In the genomic region with DNA sequence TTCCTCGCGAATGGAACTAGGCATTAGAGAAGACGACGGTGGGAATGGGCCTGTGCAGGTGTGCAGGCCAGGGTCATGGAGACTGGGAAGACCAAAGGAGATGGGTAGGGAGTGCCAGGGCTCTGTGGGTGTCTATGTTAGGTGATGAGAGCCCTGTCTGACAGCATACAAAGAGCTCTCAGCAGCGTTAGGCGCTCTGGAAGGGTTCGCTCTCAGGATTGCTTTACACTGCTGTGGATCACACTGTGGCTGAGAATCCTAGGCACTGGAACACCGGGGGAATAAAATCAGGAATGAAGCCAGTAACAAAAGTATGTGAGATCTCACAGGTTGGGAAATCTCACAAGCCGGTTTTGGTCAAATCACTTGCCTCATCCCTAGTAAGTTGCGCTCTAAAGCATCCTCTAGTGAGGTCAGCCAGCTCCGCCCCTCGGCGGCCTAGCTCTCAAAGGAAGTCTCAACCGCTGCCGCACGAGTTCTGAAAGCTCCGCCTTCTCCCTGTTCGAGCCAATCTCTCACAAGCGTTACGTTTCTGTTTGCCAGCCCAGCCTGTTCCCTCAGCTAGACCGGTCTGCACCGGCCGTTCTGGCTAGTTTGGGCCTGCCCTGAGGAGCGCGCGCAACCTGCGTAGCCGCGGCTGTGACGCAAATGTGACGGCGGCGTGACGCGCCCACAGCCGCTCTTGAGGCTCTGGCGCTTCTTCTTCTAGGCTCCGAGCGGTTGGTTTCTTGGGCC, we compare ENCODE assay signal across 7 mouse cellular contexts. TPM values are rescaled to one million over a fixed set of nuclear protein-coding genes. Genes with fewer than 3 reads are reported as not detected.
A peak's percentile ranks its signal among the peaks of the same experiment; 100 is the strongest.
DNase-seq lines count a peak whose midpoint lies in the region; ATAC-seq lines count a peak whose summit lies in the region.

A gene (plus strand): TSS at position 535 of the 735 bp plus-strand sequence.

- H3K4me3 ChIP-seq in midbrain, embryonic 10.5 days = peak within 1 kb of the TSS; percentile 70

- 21% methylated on average over 39 of the region's 39 CpGs for WGBS in midbrain, embryonic 10.5 days

- intact Hi-C loops in left cerebral cortex, postnatal 25 days (cut with DNase I) = loop anchor here (2.0 kb wide), 1 partner anchor 16 kb away; a partner anchor contains a TSS

- DNase-seq in adrenal gland, adult (ENCODE audit: inconsistent age in 2 of 2, low spot score in 1 of 2) = peak; percentile 92 to 95
- DNase-seq in embryo, embryonic 10 days (ENCODE audit: low spot score) = peak; percentile 94
- peak; percentile 72 for DNase-seq in gastrocnemius, postnatal 10 days
- DNase-seq in left cerebral cortex, postnatal 25 days (ENCODE audit: low spot score in 2 of 2) = peak; percentile 86 to 95
- peak; percentile 86 for DNase-seq in midbrain, embryonic 10.5 days (ENCODE audit: low spot score)
- peak; percentile 78 for DNase-seq in right cerebral cortex, postnatal 4 days

- peaks cover 12% of the 10 kb centered on the region for H3K4me1 ChIP-seq in midbrain, embryonic 10.5 days

- ATAC-seq in inflammation-experienced regulatory T-cells, adult 6 months = peak; percentile 91

- H3K27ac ChIP-seq in midbrain, embryonic 10.5 days (replicated peaks) = peak within 1 kb of the TSS; percentile 91

- H3K36me3 ChIP-seq in midbrain, embryonic 10.5 days = peaks cover 26% of the 10 kb centered on the region

- H3K9me3 ChIP-seq in midbrain, embryonic 10.5 days (replicated peaks) = peaks cover 4% of the 10 kb centered on the region; the same call in 1 of the 2 replicates

- H3K27me3 ChIP-seq in midbrain, embryonic 10.5 days (ENCODE audit: low read depth, poor library complexity, severe bottlenecking) = no peaks in the 10 kb centered on the region

RNA-seq across cellular contexts. Expression of the gene that starts here (rescaled TPM):
- 10 to 100 TPM; 23.3 to 25.2 TPM for total RNA-seq in gastrocnemius, postnatal 10 days (2021)
- 10 to 100 TPM; 22.4 to 91.9 (median 32.8) TPM for polyA plus RNA-seq in inflammation-experienced regulatory T-cells, adult 6 months (2017; shearing (Covaris generic))
- total RNA-seq in left cerebral cortex, postnatal 25 days (2021) = 10 to 100 TPM; 31.4 to 38.9 TPM
- polyA plus RNA-seq in midbrain, embryonic 10.5 days (2016; fragmentation: Nextera tagmentation; extraction: Ambion mirVana) = 18.5 and 20.1 TPM in 2 replicates

Comparison
In these comparisons a context has a peak if more than half of its experiments do, and no peak if none do; other contexts are left out.
1. Peak in every context shown above with its lines: DNase-seq, ATAC-seq, H3K4me3 ChIP-seq and H3K27ac ChIP-seq.